Mouse (Mus musculus) thymus, adult 2 months (tissue): Measurements from ENCODE around the gene Egfl8.

Experiments used
- CTCF ChIP-seq: fragments of 200-500 bp; IDR thresholded peaks from 2 replicates; pipeline ENCODE4 v1.5.1; 2012; ENCODE audit warnings: mild to moderate bottlenecking, control low read depth, low read length, moderate library complexity, borderline replicate concordance; ENCODE audit not compliant: control insufficient read depth, poor library complexity, insufficient read depth; ENCODE audit errors: extremely low read depth
- POLR2A ChIP-seq: fragments of 200-500 bp; IDR thresholded peaks from 2 replicates; pipeline ENCODE4 v1.6.1; 2012; ENCODE audit warnings: mild to moderate bottlenecking, low read length, control low read depth, moderate library complexity; ENCODE audit not compliant: control insufficient read depth, poor library complexity, insufficient read depth; ENCODE audit errors: extremely low read depth

- no peak for TF ChIP-seq CTCF
- no peak for TF ChIP-seq POLR2A
Observed at GRCm38 (mm10) chr17:34649106-34649864, 33.5 kb upstream of the Egfl8 start.
